Mouse (Mus musculus) right cerebral cortex, adult 2 months (tissue): ENCODE measurements around the gene Aaed1.

Experiments
- DNase-seq, 2 experiments: peaks; one replicate each; pipeline ENCODE4 v3.0.0; 2021 to 2022; ENCODE audit warnings: low spot score in 2 of 2

Aaed1 gene

DNA sequence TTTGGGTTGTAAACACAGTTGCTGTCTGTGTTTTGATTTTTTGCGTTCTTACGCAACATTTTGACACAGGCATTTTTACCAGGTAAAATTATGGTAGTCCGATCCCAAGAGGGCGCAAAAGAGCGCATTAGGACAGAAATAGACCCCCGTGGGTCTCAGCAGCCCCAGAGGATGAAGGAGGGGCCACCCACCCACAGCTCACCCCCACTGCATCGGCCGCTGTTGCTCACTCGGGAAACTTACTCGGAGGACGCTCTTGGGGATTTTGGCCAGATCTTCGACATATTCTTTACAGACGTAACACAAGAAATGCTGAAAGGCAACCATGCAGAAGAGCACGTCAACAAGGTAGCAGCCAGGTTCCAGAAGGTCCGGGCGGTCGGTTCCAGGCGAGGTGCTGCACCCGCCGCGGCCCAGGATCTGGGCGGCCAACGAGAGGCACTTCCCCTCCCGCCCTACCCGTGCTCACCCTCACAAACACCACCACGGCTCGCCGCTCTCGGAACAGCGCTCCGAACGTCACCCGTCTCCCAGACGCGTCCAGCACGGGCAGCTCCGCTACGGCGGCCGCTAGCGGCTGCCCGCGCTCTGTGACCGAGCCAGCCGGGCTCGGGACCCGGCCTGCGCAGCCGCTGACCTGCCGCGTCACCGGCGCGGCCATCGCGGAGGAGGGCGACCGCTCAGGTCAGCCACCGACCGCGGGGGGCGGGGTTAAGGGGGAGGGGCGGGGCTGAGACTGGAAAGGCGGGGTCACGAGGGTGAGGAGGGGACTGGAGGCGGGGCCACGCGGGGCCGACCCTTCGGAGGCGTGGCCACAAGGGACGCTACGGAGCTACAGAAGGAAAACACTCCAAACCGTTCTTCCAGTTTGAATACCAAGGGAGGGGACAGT lies at the start of gene Aaed1:
Gene Aaed1 (minus strand): TSS at position 687 of the 892 bp plus-strand sequence.
- DNase-seq: peak; percentile 89 to 91

DNA sequence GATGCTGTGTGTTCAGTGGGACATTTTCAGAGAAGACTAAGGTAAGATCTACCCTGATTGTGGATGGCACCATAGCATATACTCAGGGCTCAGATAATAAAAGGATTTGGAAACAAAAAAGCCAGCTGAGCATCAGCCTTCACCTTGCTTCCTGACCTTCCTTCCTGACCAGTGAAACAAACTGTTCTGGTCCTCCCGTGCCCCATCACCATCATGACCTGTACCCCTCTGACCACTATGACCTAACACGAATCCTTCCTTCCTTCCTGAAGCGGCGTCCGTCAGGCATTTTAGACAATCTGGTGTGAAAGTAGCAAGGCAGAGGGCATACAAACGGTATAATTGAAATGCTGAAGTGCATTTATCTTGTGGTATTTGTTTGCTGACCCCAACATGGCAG lies 49.6 kb upstream of the Aaed1 start:
- DNase-seq: no peak

DNA sequence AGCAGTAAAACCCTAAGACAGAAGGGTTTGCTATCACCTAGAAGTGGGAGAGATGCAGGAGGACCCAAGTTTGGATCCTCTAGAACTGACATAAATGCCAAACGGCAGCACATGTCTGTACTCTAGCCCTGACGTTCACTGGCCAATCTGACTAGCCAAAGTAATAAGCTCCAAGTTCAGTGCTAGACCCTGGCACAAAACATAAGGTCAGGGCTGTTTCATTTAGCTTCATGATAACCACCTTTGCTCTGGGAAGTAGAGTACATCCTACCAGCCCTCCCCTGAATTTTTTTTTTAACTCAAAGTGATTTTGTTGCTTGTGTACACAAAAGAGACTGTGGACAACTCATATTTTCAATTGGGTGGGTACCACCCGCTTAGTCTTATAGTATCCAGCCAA lies 48.5 kb upstream of the Aaed1 start:
- no peak for DNase-seq

DNA sequence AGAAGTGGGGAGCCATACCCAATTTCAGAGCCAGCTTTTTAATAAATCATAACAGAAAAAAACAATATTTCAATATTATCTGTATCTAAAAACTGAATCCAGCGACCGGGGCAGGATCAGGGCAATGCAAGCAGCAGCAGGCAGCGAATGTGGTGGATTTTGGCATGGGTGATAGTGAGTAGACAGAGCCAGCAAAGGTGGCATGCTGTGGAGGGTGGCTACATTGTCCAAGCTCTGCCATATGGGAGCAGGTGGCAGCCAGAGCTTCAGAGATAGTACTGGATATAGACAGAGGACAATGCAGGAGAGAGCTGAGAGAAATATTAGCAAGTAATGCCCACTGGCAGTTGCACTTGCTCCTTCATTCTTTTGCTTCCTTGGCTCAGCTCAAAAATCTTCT lies 47.2 kb upstream of the Aaed1 start:
- no peak for DNase-seq

DNA sequence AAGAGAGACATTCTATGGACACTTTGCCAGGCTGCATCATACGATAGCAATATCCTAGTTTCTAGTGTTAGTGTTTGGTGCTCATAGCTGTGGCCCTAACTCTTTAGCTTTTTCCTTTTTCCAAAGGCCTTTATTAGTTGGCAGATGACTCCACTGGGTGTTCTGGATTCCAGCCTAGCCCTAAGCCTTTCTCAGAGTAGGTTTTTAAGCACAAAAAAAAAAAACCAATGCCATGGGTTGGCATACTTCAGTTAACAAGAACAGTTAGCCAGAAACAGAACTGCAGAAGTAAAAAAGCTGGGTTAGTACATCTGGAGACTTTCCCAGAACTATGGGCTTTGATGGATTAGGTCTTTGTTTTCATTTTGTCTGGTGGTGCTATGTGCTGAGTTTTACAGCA lies 46.0 kb upstream of the Aaed1 start:
- no peak for DNase-seq

DNA sequence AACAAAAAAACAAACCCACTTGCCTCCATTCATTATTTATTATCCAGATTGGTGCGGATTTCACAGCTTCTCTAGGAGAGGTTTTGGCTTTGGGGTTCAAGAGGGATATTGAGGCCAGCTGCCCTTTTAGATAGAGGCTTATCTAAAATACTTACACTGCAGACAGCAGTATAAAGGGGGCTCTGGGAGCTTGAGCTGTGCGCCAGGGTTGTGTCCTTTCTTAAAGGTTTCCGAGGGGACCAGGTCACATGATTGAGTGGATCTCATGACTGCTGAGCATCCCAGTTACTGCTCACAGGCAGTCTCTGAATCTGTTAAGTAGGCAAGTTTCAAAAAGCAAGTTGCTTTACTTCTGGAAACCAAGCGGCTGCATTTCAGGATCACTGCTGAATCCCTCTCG lies 44.9 kb upstream of the Aaed1 start:
- DNase-seq: no peak

DNA sequence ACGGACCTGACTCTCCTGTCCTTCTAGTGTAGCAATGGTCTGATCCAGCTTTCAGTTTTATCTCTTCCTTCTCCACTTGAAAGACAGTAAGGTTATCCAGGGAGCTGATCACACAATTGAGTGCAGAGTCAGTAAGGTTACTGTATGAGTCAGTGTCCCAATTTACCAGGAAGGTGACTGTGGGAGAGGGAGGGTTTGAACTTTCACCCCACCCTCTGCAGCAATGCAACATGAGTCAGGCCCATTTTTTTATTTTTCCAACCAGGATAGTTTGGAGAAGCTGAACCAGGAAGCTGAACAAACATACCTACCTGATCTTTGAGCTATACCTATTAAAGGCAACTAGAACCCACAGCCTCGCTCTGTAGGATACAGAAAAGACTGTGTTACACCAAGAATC lies 37.0 kb upstream of the Aaed1 start:
- DNase-seq: no peak

DNA sequence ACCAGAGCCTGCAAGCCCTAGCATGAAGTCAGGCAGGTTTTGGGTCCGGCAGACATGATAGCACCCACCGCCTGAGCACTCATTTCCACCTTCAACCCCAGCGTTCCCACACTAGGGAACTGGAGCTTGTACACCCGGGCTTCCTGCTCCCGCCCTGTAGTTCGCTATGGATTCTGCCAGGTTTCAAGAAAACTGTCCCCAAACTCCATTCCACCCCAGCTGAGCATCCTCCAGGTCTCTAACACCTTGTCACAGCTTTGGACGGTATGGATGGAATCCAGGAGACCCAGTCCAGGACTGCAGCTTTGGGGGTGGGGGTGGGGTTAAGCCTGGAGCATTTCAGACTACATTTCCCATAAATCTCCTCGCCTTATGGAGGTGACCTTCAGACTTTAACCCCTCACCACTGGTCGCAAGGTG lies 31.6 kb upstream of the Aaed1 start:
- DNase-seq: peak; percentile 45 to 51

DNA sequence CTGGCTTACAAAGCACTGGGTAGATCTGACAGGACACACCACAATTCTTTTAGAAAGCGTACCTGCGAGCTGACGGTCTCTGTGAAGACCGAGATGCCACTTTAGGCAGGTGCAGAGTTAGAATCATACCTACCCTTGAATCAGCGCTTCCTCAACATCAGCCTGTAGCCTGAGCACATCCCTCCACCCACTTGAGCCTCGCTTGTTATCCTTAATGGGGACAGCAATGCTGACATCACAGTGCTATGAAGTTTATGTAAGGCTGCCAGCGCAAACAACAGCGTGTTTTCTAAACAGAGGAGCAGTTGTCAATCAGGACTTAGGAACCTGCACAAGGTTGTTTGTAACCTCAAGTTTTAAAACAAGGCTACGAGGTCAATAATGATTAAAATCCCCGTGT lies 31.1 kb upstream of the Aaed1 start:
- DNase-seq: peak; percentile 57 to 62

DNA sequence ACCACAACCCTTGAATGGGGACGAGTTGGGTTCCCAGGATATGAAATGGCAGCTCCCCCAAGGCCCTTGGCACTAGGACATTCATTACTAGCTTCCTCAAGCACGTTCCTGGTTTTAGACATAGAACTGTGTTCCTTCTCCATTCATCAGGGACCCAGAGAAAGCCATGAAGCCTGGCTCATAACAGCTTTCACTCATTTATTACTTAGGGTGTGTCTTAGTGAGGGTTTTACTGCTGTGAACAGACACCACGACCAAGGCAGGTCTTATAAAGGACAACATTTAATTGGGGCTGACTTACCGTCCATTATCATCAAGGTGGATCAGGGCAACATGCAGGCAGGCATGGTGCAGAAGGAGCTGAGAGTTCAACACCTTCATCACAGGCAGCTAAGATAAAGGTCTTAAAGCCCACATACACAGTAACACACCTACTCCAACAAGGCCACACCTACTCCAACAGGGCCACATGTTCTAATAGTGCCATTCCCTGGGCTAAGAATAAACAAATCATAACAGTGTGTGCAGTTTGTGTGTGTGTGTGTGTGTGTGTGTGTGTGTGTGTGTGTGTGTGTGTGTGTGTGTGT lies 23.1 kb upstream of the Aaed1 start:
- no peak for DNase-seq

DNA sequence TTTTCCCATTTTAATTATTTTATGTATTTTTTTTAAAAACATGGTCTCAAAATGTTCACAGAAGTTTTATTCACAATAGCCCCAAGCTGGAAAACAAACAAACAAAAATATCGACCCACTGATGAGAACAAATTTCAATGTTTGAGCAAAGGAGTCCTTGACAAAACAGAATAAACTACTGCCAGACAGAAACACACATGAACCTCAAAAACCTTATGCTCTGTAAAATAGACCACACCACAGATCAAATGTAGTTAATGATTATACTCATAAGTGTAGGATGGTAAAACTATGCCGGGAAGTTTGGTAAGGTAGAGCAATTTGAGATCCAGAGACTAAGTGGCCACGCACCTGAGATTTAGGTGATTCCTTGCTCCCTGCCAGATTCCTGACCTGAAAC lies 20.6 kb upstream of the Aaed1 start:
- no peak for DNase-seq

DNA sequence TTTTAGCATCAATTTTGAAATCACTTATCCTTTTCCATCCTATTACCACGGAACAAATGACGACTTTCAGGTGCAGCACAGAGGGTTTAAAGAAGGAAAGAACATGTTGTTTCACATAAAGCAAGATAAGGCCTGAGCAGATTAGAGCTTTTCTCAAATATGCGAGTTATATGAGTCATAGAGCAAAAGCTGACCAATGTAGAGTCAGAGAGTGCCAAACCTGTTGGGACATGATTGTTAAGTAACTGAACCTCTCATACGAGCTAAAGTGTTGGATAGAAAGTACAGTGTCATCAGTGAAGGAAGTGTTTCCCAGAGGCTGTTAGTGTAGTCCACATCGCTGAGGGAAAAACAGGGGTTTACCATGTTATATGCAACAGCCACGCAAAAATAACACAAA lies 19.8 kb upstream of the Aaed1 start:
- no peak for DNase-seq

DNA sequence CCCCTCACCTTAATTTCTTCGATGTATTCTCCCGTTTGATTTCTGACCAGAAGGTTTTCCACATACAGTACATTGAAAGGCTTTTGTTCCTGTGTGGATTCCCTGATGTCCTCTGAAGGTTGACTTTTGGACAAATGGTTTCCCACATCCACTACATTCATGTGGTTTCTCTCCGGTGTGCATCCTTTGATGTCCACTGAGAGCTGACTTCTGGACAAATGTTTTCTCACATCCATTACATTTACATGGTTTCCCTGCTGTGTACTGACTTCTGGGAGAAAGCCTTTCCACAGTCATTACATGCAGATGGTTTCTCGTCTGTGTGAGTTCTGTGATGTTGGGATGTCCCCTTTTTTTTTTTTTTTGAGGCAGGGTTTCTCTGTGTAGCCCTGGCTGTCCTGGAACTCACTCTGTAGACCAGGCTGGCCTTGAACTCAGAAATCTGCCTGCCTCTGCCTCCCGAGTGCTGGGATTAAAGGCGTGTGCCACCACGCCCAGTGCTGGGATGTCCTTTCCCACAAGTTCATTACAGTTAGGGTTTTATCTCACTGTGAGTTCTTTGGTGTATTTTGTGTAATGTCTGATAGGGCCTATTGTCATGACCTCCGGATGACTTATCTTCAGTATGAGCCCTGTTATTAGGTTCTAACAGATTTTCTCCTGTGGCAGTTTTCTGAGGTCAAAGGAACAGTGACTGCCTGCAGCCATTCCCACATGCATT lies 10.2 kb upstream of the Aaed1 start:
- DNase-seq: no peak

DNA sequence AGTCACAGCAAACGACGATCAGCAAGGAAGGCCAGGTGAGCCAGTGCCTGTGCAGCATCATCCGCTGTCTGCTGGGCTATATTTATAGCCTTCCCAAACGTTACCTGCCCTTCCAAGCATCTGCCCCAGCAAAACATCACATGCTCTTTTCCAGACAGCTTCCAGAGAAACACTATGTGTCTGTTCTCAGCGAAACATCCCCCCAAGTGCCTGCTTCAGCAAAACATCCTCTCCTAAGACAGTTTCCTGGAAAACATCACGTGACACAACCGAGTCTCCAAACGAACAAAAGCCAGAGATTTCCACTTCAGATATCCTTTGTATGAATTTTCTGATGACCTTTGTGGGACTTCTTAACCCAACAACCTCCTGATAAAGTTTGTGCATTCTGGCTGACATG lies 7.8 kb upstream of the Aaed1 start:
- no peak for DNase-seq

DNA sequence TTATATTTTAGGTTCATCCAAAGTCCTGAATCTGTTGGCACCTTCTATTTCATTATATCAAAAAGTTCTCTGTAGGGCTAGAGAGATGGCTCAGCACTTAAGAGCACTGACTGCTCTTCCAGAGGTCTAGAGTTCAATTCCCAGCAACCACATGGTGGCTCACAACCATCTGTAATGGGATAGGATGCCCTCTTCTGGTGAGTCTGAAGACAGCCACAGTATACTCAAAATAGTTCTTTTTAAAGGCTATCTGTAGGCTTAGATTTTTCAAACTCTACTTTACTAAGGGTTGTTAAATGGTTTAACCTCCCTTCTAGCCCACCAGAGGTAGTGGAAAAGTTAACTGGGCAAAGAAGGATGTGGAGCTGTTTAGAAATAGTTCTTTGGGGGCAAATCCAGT lies 7.3 kb upstream of the Aaed1 start:
- no peak for DNase-seq

DNA sequence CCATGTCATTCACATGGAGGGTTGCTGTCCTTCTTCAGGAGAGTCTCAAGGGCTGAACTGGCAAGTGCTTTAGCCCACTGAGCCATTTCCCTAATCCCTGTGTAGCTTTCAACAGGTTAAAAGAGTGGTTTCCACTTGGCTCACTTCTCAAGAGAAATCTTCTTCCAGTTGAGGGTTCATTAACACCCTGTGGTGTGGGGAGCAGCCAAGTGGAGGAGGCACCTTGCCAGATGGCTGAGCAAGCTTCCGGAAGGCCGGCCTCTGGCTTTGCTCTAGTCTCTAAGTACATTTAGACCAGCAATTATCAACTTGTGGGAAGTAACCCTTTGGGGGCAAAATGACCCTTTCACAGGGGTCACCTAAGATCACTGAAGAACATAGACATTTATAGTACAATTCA lies 5.8 kb upstream of the Aaed1 start:
- no peak for DNase-seq

DNA sequence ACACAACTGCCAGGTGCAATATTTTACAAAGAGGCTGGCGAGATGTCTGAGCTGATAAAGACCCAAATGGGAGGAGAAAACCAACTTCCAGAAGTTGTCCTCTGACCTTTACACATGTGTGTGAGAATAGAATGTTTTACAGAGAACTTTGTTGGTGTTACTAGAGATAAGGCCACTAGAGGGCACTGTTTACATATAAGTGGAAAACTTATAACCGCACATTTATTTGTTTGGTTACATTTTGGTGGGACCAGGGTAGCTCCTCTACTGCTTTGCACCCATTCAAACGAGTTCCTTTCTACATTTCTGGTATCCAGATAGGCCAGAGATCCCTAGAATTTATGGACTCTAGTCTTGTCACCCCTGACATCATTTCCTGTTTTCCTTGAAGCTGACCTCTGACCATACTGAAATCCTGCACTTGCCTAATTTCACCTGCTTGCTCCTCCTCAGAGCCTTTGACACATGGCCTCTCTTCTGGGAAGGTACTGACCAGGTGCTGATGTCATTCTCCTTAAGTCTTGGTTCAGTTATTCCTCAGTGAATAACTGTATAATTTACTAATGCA lies 3.1 kb upstream of the Aaed1 start:
- DNase-seq: peak in 1 of 2 experiments; percentile 27

DNA sequence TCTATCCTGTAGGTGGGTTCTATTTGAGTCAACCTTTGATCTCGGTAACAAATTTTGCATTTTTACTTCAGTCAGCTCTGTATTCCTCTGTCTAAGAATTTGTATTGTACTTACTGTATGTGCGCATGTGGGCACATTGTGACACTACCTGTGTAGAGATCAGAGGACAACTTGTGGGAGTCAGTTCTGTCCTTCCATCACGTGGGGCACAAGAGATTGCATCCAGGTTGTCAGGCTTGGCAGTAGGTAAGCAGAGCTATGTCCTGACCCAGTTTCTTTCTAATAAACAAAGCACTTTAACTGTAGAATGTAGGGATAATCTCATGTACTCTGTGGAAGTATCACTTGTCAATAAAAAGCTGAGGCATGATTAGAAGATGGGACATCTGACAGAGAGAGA lies 1.5 kb upstream of the Aaed1 start:
- DNase-seq: no peak

DNA sequence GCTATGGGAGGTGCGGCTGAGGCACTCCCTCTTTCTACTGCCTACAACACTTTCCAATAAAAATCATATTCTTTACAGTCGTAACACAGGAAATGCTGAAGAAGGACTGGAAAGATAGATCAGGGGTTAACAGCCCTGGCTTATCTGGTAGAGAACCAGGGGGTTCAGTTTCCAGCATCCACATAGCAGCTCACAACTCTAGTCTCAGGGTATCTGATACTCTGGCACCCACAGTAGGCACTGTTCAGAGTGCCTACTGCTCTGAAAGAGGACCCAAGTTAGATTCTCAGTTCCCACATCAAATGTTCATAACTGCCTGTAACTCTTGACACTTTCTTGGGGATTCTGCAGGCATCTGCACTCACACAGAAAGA lies 393 bp upstream of the Aaed1 start:
- DNase-seq: no peak

DNA sequence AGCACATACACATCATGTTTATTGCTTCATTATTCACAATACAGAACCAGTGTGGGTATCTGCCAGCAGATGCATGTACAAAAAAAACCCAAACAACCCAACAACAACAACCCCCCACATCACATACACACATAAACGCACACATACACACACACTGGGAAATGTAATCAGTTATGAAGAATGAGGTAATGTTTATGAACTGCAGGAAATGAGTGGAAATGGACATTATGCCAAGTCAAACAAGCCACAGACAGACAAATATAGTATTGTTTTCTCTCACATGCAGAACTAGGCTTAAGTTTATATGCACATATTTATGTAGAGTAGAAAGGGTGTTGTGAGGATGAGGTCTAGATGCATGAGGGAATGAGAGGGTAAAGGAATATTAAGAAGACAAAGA lies 1.2 kb downstream of the Aaed1 start:
- no peak for DNase-seq

DNA sequence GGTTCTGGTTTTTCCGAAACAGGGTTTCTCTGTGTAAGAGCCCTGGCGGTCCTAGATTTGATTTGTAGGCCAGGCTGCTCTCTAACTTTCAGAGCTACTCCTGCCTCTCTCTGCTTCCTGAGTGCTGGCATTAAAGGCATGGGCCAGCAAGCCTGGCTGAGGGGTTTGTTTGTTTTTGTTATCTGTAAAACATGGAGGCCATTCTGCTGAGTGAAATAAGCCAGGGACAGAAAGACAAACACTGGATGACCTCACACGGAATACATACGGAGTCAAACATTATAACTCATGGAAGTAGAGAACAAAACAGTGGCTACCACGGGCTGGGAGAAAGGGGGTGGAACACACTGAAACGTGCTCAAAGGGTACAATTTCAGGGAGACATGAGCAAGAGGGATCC lies 1.9 kb downstream of the Aaed1 start:
- DNase-seq: no peak

DNA sequence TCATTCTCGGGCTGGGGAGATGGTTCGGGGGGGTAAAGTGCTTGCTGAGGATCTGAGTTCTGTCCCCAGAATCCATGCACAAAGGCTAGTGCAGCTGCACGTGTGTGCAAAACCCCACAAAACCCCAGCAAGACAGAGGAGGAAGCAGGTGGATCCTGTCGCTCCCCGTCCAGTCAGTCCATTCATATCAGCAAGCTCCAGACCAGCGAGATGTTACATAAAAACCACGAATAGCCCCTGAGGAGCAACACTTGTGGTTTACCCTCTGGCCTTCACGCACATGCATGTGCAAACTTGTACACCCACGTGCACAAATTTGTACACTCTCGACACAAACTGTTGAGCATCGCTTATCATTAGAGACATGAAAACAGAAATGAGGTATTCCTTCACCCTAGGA lies 2.7 kb downstream of the Aaed1 start:
- DNase-seq: no peak

DNA sequence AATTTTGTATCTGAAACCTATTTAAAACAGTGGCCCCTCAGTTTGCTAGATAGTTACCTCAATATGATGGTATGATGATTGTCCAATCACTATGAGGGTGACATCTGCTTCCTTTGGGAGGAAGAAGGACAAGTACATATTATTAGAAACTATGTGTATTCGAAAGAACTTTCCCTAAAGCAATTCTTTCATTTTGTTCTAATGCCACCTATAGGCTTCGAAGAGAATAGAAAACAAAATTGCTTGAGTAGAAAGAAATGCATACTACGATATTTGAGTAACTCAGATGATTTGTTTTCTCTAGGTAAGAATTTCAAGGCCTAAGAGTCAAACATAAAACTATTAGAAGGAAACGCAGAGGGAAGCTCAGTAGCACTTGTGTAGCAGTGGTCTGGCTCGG lies 3.5 kb downstream of the Aaed1 start:
- no peak for DNase-seq
